Mouse (Mus musculus) thymus, postnatal 36 days (tissue): ENCODE data around the gene Pkp3.
"Not testable (repeated sequence)": the region's sequence is repeated elsewhere in the genome, so short reads cannot be mapped to it uniquely, and the experiment has no call there.

Source experiments
- DNase-seq, 2 experiments: peaks; one replicate each; pipeline ENCODE4 v3.0.0; 2022; ENCODE audit warnings: mixed read lengths in 2 of 2

The Pkp3 gene

DNA sequence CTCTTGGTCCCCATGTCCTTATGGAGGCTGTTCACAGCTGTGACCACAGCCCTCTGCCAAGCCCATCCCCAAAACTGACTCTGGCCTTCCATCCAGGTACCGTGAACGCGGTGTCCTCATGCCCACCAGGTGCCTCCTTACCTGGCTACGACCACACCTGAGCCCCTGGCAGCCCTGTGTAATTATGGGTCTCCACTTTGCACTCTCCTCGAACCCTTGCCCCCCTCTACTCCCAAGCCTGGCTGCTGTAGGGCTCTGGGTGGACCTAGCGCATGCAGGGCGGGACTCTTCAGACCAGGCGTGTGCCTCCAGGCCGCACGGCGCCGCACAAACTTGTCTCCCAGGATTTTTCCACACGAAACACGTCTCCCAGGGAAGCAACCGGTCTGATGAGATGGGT lies at the start of gene Pkp3:
Pkp3 (plus strand) TSS at position 378 of the 400 bp plus-strand sequence.
- DNase-seq, result no peak

DNA sequence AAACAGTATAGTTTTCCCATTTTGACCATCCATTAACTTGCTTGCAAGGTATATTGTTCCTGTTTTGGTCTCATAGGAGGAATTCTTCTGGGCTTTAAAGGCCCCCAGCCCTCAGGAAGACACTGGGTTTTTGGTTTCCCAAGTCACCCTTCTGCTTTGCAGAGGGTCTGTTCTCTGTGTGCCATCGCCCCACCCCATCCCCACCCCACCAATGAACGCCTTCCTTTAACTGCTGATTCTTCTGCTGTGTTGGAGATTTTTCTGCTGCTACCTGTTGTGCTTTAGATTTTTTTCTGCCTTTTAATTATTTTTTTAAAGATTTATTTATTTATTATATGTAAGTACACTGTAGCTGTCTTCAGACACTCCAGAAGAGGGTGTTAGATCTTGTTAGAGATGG lies 49.2 kb upstream of the Pkp3 start, which contains the start of gene Gm17387:
Gm17387 (plus strand) TSS at position 301 of the 400 bp plus-strand sequence.
- DNase-seq, result no peak

- no peak for DNase-seq
Measured at GRCm38 (mm10) chr7:141030390-141030789, 47.6 kb upstream of the Pkp3 start.

DNA sequence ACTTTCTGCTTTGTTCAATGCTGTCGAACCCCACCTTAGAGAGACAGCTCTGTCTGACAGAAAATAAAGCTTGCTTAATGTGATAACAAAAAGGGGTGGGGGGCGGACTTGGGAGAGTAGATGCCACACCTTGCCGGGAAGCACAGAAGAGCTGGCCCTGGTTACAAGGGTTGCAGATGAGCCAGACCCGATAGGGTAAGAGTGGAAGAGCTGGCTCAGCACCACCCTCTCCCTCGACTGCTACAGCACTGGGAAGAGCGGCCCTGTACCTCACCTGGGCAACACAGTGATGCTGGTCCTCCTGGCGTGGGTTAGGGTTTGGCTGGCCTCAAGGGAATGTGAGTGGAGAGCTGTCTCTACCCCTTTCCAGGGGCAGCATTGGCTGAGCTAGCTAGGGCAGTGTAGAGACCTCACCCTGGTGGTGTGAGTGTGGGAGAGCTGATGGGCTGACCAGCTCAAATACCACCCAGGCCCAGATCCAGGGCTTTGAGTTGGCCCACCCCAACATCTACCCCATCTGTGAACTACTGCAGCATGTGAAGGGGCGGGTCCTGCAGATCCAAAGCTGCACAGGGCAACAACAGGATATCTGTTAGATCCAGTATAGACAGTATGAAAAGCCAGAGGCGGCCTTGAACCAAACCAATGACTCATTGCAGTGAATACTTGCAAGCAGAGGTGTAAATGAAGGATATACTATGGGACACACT lies 45.4 kb upstream of the Pkp3 start:
- DNase-seq, result no peak

GRCm38 (mm10) chr7:141036624-141037023 lies 41.4 kb upstream of the Pkp3 start:
- DNase-seq, result not testable (repeated sequence)

GRCm38 (mm10) chr7:141038090-141039032 lies 39.7 kb upstream of the Pkp3 start:
- DNase-seq, result no peak

- no peak for DNase-seq
Measured at GRCm38 (mm10) chr7:141039386-141040107, 38.5 kb upstream of the Pkp3 start.

GRCm38 (mm10) chr7:141040867-141041606 lies 37.0 kb upstream of the Pkp3 start:
- no peak for DNase-seq

DNA sequence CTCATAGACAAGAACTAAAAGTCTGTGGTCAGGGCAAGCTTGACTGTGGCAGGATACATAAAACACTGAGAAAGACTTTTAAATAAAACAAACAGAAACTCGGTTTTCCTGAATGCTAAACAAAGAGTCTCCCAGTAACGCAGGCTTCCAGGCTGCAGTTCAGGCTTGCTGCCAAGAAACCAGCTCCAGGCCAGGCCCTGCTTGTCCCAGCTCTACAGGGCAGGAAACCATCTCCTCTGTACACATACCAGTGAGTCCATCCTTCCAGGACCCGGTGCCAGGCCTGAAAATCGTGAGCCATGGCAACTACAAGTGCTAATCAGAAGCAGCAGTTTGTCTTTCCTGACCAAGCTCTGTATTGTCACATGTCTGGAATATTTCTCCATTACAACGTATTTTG lies 36.4 kb upstream of the Pkp3 start:
- DNase-seq, result no peak

DNA sequence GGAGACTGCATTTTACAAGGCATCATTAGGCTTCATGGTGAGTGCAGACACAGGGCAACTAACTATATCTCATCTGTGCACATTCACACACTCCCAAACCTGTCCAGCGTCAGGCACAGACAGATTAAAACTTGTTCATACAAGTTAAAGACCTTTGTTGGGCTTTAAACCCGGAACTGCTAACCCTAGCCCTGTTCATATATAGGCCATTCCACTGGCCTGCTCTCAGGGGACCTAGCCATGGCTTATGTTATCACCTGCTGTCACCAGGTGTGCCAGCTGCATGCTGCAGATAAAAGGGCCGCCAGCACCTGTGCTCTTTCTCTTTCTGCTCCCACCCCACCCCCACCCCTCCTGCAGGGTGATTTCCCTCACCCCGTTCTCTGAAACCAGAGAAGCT lies 35.5 kb upstream of the Pkp3 start:
- DNase-seq, result no peak

DNA sequence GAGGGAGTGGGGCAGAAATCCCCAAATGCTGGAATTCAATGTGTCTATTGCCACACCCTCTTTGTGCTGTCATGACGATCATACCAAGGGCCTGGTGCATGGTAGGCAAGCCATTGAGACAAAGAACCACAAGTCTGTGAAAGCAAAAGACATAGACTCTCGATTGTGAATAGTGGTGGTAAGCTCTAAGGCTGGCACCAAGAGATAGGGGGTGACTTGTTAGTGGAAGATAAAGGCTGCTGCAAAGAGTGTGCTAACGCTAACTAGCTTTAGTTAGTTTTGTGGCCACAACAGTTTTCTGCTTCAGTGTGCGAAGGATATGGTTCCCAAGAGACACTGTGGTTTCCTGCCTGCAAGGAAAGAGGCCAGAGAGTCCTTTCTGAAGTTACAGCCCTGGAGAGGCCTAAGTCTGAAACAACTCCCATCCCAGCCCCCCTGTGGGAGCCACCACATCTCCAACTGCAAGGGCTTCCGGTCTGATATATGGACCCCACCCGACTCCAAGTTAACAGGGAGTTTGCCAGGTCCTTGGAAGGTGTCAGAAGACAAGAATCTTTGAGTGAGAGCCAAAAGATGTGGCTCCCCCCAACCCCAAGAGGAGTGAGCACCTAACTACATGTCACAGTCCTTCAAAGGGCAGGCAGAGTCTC lies 31.0 kb upstream of the Pkp3 start:
- DNase-seq, result no peak

DNA sequence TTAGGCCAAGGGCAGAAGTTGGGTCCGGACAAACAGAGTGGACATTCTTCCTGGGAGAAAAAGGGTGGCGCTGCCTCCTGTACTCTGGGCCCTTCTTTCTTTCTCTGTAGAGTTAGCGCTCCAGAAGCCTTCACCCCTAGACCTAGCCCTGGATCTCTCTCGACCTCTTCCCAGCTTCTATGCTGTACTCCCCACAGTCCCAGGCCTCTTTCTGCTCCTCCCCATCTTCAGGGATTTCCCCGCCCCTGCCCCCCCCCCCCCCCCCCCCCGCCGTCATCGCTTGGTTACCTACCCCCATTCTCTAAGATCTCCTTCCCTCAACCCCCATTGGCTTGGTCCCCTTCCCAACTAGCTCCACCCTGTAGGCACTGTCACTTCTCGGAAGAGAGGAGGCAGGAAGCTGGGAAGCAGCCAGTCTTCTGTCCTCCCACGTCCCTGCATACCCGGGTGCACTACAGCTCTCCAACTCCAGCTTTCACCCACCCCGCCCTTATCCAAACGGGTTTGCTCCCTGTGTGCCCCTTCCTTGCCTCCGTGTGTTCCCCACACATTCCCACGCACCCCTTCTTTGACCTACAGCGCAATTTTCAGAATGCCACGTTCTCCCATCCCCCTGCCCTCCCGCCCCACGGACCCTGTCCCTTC lies 30.3 kb upstream of the Pkp3 start:
- no peak for DNase-seq

DNA sequence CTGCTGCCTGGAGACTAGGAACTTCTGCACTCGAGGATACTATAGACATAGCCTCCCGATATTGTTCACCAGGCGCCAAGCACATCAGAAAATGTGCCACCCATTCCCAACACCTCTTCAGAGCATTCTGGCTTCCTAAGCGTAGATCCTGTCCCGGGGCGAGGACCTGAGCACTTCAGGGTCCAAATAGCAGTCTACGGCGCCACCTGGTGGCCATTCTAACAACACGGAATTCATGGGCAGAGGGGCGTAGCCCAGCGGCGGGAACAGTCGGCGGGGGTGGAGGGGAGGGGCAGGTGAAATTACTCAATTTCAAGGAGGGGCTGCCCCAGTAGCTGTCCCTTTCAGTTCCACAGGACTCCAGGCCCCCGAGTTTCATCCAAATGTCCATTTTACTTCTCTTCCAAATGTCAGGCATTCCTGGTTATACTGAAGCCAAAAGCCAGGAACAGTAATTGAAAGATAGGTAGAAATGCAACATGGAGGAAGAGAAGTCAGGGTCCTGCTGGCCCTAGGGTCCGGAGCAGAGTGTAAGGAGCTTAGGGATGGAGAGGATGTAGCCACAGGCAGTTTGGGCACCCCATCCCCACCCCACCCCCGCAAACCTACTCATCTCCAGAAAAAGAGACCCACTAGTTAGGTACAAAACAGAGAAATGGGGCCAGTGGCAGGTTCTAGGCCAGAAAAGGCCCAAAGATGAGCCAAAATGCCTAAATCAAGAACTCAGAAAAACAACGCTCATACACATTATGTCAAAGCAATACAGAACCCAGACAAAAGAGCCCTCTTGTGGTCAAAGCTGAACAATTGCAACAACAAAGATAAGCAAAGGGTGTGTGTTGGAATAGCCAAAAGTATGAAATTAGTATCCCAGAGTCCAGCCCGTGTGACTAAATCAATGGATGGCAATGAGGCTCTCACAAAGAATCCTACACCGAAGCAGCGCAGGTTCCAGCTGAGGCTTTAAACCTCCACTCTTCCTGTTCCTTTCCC lies 29.5 kb upstream of the Pkp3 start:
- peak; percentile 84 to 88 for DNase-seq

GRCm38 (mm10) chr7:141049326-141049725 lies 28.7 kb upstream of the Pkp3 start:
- DNase-seq, result no peak

GRCm38 (mm10) chr7:141051060-141051685 lies 26.8 kb upstream of the Pkp3 start:
- DNase-seq, result no peak

- DNase-seq, result no peak
Measured at GRCm38 (mm10) chr7:141052016-141052415, 26.0 kb upstream of the Pkp3 start.

GRCm38 (mm10) chr7:141052421-141052820 lies 25.6 kb upstream of the Pkp3 start:
- no peak for DNase-seq

DNA sequence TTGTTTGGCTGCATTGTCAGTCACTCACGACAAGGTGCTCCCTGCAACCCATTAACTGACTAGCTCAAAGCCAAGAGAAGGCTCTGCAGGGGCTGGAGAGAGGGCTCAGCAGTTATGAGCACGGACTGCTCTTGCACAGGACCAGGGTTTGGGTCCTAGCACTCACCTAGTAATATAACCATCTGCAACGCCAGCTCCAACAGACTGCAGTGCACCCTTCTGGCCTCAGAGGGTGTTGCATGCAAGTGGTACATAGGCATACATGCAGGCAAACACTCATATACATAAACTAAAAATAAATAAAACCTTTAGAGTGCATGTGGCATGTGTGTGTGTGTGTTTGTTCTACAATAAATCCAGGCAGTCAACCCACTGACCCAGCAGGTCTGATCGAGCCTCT lies 22.2 kb upstream of the Pkp3 start:
- DNase-seq, result no peak

- DNase-seq, result no peak
Measured at GRCm38 (mm10) chr7:141056976-141057375, 21.0 kb upstream of the Pkp3 start.

- DNase-seq, result no peak
Measured at GRCm38 (mm10) chr7:141057541-141057940, 20.5 kb upstream of the Pkp3 start.
